Mouse (Mus musculus) liver, postnatal 0 days (tissue): ENCODE measurements around the gene Lims1.

Source experiments
- CTCF ChIP-seq: sonication (generic); IDR thresholded peaks from 2 replicates; pipeline ENCODE4 v1.5.1; 2016; ENCODE audit warnings: antibody characterized with exemption, low read depth
- EP300 ChIP-seq: IDR thresholded peaks from 2 replicates; pipeline ENCODE4 v1.6.1; 2016; ENCODE audit warnings: antibody characterized with exemption, low read depth, mild to moderate bottlenecking

- TF ChIP-seq CTCF = no peak
- no peak for TF ChIP-seq EP300
These were observed 49.3 kb downstream of the Lims1 start for GRCm38 (mm10) chr10:58372430-58373030.
